Mouse (Mus musculus) liver, adult 2 months (tissue): ENCODE results near the gene Mbtps1.

Experiments used
- CTCF ChIP-seq: fragments of 200-500 bp; IDR thresholded peaks from 2 replicates; pipeline ENCODE4 v1.5.1; 2011; ENCODE audit warnings: low read depth, low read length, control low read depth
- POLR2A ChIP-seq: fragments of 200-500 bp; IDR thresholded peaks from 2 replicates; pipeline ENCODE4 v1.6.1; 2011; ENCODE audit warnings: low read length, control low read depth; ENCODE audit not compliant: insufficient read depth; ENCODE audit errors: extremely low read depth

DNA sequence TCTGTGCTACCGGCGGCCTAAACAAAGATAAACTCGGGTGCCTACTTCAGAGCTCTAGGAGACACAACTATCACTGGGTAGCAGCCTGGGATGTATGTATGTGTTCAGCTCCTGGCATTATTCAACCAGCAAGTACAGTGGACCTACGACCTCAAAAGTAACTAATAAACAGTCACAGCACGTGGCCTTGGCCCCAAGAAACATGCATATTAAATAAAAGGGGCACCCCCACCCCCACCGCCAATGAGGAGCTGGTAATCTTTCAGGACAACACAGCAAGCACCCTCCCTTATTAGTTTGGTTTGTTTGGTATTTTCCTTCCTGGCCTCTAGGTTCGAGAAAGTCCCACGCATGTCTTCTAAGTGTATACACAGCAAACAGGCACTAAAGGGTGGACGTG is 9.7 kb upstream of the Mbtps1 start:
- TF ChIP-seq POLR2A (no peak), CTCF (no peak)
